Mouse (Mus musculus): ENCODE measurements around the gene Dld. TPM values are rescaled to one million over a fixed set of nuclear protein-coding genes. Genes with fewer than 3 reads are reported as not detected.

The Dld gene
- polyA plus RNA-seq, 2 experiments, result 72.2 to 119 TPM

GRCm38 (mm10) chr12:31376326-31376950 is 25.2 kb upstream of the Dld start:
- WGBS, result 11% methylated on average over 13 of the region's 13 CpGs
- H3K36me3 ChIP-seq (ENCODE audit: control insufficient read depth, insufficient read depth, low read length), result no peaks in the 10 kb centered on the region
- no peak for TF ChIP-seq POLR2A (IDR thresholded peaks at IDR 0.05; ENCODE audit: borderline replicate concordance, extremely low read depth, insufficient read depth, insufficient read length)
- H3K4me1 ChIP-seq (ENCODE audit: control insufficient read depth, insufficient read depth, low read length), result peaks cover 6% of the 10 kb centered on the region
- no peak overlapping the region for H3K9ac ChIP-seq (ENCODE audit: low read depth, low read length, severe bottlenecking)
- peak overlapping the region; percentile 48 for H3K4me2 ChIP-seq (replicated peaks; ENCODE audit: low read depth, low read length, severe bottlenecking)
- peak overlapping the region; percentile 22 for H3K4me3 ChIP-seq (replicated peaks; ENCODE audit: low read length)
- no peaks in the 10 kb centered on the region for H3K9me3 ChIP-seq (ENCODE audit: control insufficient read depth, low read length)
- ATAC-seq (ENCODE audit: low FRiP score, low read depth) (peak; percentile 48; the same call in 1 of the 2 replicates), DNase-seq (ENCODE audit: low spot score) (peak; percentile 44)
- no peak overlapping the region for H3K27ac ChIP-seq (replicated peaks; ENCODE audit: low read depth, low read length)
- H3K27me3 ChIP-seq (ENCODE audit: control insufficient read depth, insufficient read depth, low read length), result no peaks in the 10 kb centered on the region

DNA sequence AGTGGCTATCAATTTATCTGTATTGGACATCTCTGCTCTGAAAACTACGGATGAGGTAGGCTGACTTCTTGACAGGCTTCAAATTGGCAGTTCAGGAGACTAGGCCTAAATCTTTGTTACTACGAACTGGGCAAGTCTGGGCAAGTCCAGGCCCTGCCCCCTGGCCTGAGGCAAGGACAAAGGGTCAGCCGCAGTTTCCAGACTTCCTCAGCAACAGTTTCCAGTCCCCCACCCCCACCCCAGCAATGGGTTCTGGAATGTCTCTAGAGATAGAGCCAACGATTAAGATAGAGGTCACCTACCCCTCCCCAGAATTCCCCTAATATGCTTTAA is 24.0 kb upstream of the Dld start:
- Histone ChIP-seq H3K27me3 (ENCODE audit: control insufficient read depth, insufficient read depth, low read length) (no peaks in the 10 kb centered on the region), H3K4me2 (replicated peaks; ENCODE audit: low read depth, low read length, severe bottlenecking) (no peak overlapping the region), H3K27ac (replicated peaks; ENCODE audit: low read depth, low read length) (no peak overlapping the region), H3K9me3 (ENCODE audit: control insufficient read depth, low read length) (no peaks in the 10 kb centered on the region), H3K4me1 (ENCODE audit: control insufficient read depth, insufficient read depth, low read length) (peaks cover 6% of the 10 kb centered on the region), H3K36me3 (ENCODE audit: control insufficient read depth, insufficient read depth, low read length) (no peaks in the 10 kb centered on the region), H3K4me3 (replicated peaks; ENCODE audit: low read length) (no peak overlapping the region), H3K9ac (ENCODE audit: low read depth, low read length, severe bottlenecking) (no peak overlapping the region)
- DNase-seq (ENCODE audit: low spot score), result no peak
- WGBS, result 63% methylated on average over 4 of the region's 4 CpGs
- no peak for TF ChIP-seq POLR2A (IDR thresholded peaks at IDR 0.05; ENCODE audit: borderline replicate concordance, extremely low read depth, insufficient read depth, insufficient read length)
- ATAC-seq (ENCODE audit: low FRiP score, low read depth), result no peak

DNA sequence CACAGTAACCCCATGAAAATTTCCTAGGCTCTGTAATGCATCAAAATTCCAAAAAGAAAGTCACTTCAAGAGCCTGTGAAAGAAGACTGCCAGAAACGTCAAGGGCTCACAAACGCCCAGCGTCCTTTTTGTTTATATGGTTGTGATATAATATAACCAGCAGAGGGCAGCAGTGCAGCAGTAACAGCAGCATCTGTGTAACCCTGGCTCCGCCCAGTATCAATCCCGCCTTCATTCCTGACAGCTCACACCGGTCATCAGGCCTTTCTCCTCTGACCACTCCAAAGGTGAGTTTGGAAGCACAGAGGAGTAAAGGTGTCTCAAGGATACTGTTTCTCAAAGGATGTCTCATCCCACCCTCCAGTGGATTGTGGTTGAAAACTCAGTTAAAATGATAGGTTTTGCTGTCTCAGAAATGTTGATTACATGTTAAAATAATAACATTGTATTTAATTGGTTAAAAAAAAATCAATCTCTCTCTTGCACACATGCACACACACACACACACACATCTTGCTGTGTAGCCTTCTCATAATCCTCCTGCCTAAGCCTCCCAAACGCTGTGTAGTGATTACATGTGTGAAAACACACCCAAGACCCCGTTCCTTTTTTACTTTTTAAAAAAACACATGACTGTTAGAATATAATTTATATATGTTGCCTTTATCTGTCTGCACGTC is 23.5 kb upstream of the Dld start:
- Histone ChIP-seq H3K4me2 (replicated peaks; ENCODE audit: low read depth, low read length, severe bottlenecking) (no peak overlapping the region), H3K27me3 (ENCODE audit: control insufficient read depth, insufficient read depth, low read length) (no peaks in the 10 kb centered on the region), H3K4me3 (replicated peaks; ENCODE audit: low read length) (no peak overlapping the region), H3K9ac (ENCODE audit: low read depth, low read length, severe bottlenecking) (peak overlapping the region; percentile 22; the same call in 1 of the 2 replicates), H3K4me1 (ENCODE audit: control insufficient read depth, insufficient read depth, low read length) (peaks cover 6% of the 10 kb centered on the region), H3K36me3 (ENCODE audit: control insufficient read depth, insufficient read depth, low read length) (no peaks in the 10 kb centered on the region), H3K27ac (replicated peaks; ENCODE audit: low read depth, low read length) (no peak overlapping the region), H3K9me3 (ENCODE audit: control insufficient read depth, low read length) (no peaks in the 10 kb centered on the region)
- peak; percentile 94 for DNase-seq (ENCODE audit: low spot score)
- peak; percentile 71; the same call in 1 of the 2 replicates for ATAC-seq (ENCODE audit: low FRiP score, low read depth)
- TF ChIP-seq POLR2A (IDR thresholded peaks at IDR 0.05; ENCODE audit: borderline replicate concordance, extremely low read depth, insufficient read depth, insufficient read length), result no peak
- WGBS, result 37% methylated on average over 9 of the region's 9 CpGs

DNA sequence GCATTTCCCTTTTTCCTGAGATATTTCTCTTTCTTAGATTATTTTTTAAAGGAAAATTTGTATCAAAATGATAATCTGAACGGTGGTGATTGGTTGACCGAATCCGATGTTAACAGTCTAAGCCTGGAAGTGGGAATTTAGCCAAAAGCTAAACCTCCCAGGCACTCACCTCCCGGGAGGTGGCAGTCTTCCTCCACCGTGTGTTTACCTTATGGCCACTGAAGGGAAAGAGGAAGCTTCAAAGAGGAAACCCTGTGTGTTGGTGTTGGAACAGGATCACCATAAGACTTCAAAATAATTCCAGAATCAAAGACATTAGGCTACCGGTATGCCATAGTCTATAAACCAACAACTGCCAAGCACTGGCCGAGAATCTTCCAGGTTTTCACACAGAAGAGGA is 18.4 kb upstream of the Dld start:
- WGBS, result 83% methylated on average over 7 of the region's 7 CpGs

DNA sequence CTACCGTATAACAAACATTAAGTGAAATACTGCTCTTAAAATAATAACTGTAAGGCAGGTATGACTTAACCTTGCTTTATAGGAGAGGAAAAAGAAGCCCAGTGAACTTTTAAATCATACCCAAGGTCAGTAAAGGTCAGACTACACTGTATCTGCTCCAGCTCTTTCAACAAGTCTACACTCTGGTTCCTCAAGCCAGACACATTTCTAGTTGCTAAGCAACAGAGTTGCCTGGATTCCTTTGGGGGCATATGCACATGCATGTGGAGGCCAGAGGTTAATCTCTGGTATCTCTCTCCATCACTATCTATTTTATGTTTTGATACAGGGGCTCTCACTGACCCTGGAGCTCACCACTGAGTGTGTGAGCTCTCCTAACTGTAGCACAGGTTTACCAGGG is 17.9 kb upstream of the Dld start:
- Histone ChIP-seq H3K36me3 (ENCODE audit: control insufficient read depth, insufficient read depth, low read length) (no peaks in the 10 kb centered on the region), H3K4me3 (replicated peaks; ENCODE audit: low read length) (no peak overlapping the region), H3K9ac (ENCODE audit: low read depth, low read length, severe bottlenecking) (no peak overlapping the region), H3K9me3 (ENCODE audit: control insufficient read depth, low read length) (no peaks in the 10 kb centered on the region), H3K27me3 (ENCODE audit: control insufficient read depth, insufficient read depth, low read length) (no peaks in the 10 kb centered on the region), H3K27ac (replicated peaks; ENCODE audit: low read depth, low read length) (no peak overlapping the region), H3K4me1 (ENCODE audit: control insufficient read depth, insufficient read depth, low read length) (no peaks in the 10 kb centered on the region), H3K4me2 (replicated peaks; ENCODE audit: low read depth, low read length, severe bottlenecking) (no peak overlapping the region)
- WGBS, result 87% methylated on average over 1 of the region's 1 CpGs
- TF ChIP-seq POLR2A (IDR thresholded peaks at IDR 0.05; ENCODE audit: borderline replicate concordance, extremely low read depth, insufficient read depth, insufficient read length), result no peak
- DNase-seq (ENCODE audit: low spot score) (no peak), ATAC-seq (ENCODE audit: low FRiP score, low read depth) (no peak)

More for the DNA sequence above, 18.4 kb upstream of the Dld start:
- H3K9ac ChIP-seq (ENCODE audit: low read depth, low read length, severe bottlenecking), result no peak overlapping the region
- TF ChIP-seq POLR2A (IDR thresholded peaks at IDR 0.05; ENCODE audit: borderline replicate concordance, extremely low read depth, insufficient read depth, insufficient read length), result no peak
- no peak for ATAC-seq (ENCODE audit: low FRiP score, low read depth)
- H3K36me3 ChIP-seq (ENCODE audit: control insufficient read depth, insufficient read depth, low read length), result no peaks in the 10 kb centered on the region
- DNase-seq (ENCODE audit: low spot score), result no peak
- H3K27ac ChIP-seq (replicated peaks; ENCODE audit: low read depth, low read length), result no peak overlapping the region
- no peak overlapping the region for H3K4me3 ChIP-seq (replicated peaks; ENCODE audit: low read length)
- no peaks in the 10 kb centered on the region for H3K27me3 ChIP-seq (ENCODE audit: control insufficient read depth, insufficient read depth, low read length)
- H3K4me2 ChIP-seq (replicated peaks; ENCODE audit: low read depth, low read length, severe bottlenecking), result no peak overlapping the region
- no peaks in the 10 kb centered on the region for H3K4me1 ChIP-seq (ENCODE audit: control insufficient read depth, insufficient read depth, low read length)
- no peaks in the 10 kb centered on the region for H3K9me3 ChIP-seq (ENCODE audit: control insufficient read depth, low read length)
